Mouse (Mus musculus) CD4-positive naive resting alpha-beta T cell, adult 57 days (primary cell): ENCODE data around the gene Iqsec1. TPM values are rescaled to one million over a fixed set of nuclear protein-coding genes. Genes with fewer than 3 reads are reported as not detected.

Experiments
- total RNA-seq: library from RNA; stranded (reverse); gene quantifications from one replicate; pipeline ENCODE4 v1.2.4, GENCODE M21; 2023

The Iqsec1 gene
- total RNA-seq = 146 TPM

GRCm38 (mm10) chr6:90988648-90989317 is at the start of gene Iqsec1:
Gene Iqsec1 (minus strand): TSS chr6:90988685.

Other genes with a start within 250 kb of the Iqsec1 start
- 296 TPM for gene Nup210, start 128.1 kb upstream of the Iqsec1 start, total RNA-seq
- gene Hdac11, start 168.0 kb upstream of the Iqsec1 start, total RNA-seq = 2.6 TPM
- gene Fbln2, start 223.8 kb upstream of the Iqsec1 start, total RNA-seq = 3.4 TPM